27 mouse cellular contexts compared by ENCODE assay signal in genomic region chr17:50217978-50218377, GRCm38 (mm10).
"Had no signal": no experiment of that assay in that cellular context is flagged by ENCODE, and none has a peak within 500 bp of the region (broad histone marks: within the 10 kb centered on the region; RNA-seq: fewer than 3 reads in every experiment).

No protein-coding gene starts in this region.

- H3K4me3 ChIP-seq: heart, adult 2 months; heart, embryonic 13.5 days; heart, embryonic 15.5 days; hindbrain, embryonic 13.5 days; hindbrain, embryonic 15.5 days; kidney, embryonic 15.5 days; left cerebral cortex, adult 2 months; limb, embryonic 13.5 days; limb, embryonic 15.5 days; liver, embryonic 12.5 days had no signal

- ATAC-seq: hindbrain, postnatal 0 days; intestine, embryonic 16.5 days; liver, embryonic 12.5 days had no signal

- H3K27me3 ChIP-seq: heart, embryonic 13.5 days; heart, embryonic 15.5 days; hindbrain, embryonic 13.5 days; hindbrain, embryonic 15.5 days; kidney, embryonic 15.5 days; limb, embryonic 13.5 days; limb, embryonic 15.5 days; liver, embryonic 12.5 days had no signal

- H3K9me3 ChIP-seq: heart, embryonic 13.5 days; heart, embryonic 15.5 days; hindbrain, embryonic 13.5 days; hindbrain, embryonic 15.5 days; kidney, embryonic 15.5 days; limb, embryonic 13.5 days; limb, embryonic 15.5 days; liver, embryonic 12.5 days had no signal

- DNase-seq: gastrocnemius, postnatal 14 days; gastrocnemius, postnatal 36 days; heart, adult 11 months; heart, adult 2 months; heart, postnatal 14 days; heart, postnatal 36 days; kidney, adult 11 months; kidney, adult 2 months; kidney, adult 9 months; kidney, postnatal 14 days; kidney, postnatal 36 days; layer of hippocampus, adult 9-11 months; layer of hippocampus, postnatal 36 days; left cerebral cortex, postnatal 4 days had no signal

- H3K9ac ChIP-seq: heart, embryonic 13.5 days; heart, embryonic 15.5 days; hindbrain, embryonic 13.5 days; hindbrain, embryonic 15.5 days; kidney, embryonic 15.5 days; limb, embryonic 13.5 days; limb, embryonic 15.5 days; liver, embryonic 12.5 days; liver, embryonic 14.5 days had no signal

- H3K27ac ChIP-seq: heart, adult 2 months; heart, embryonic 15.5 days; hindbrain, embryonic 13.5 days; hindbrain, embryonic 15.5 days; hindbrain, postnatal 0 days; kidney, embryonic 15.5 days; kidney, postnatal 0 days; left cerebral cortex, adult 2 months; limb, embryonic 13.5 days; limb, embryonic 15.5 days; liver, embryonic 12.5 days; liver, embryonic 14.5 days had no signal

- H3K4me1 ChIP-seq: heart, embryonic 15.5 days; hindbrain, embryonic 13.5 days; hindbrain, embryonic 15.5 days; kidney, embryonic 15.5 days; limb, embryonic 13.5 days; limb, embryonic 15.5 days; liver, embryonic 12.5 days had no signal

- H3K36me3 ChIP-seq: heart, embryonic 13.5 days; heart, embryonic 15.5 days; hindbrain, embryonic 13.5 days; hindbrain, embryonic 15.5 days; kidney, embryonic 15.5 days; limb, embryonic 13.5 days; limb, embryonic 15.5 days; liver, embryonic 12.5 days had no signal
